Mouse (Mus musculus) thymus, adult 2 months (tissue): ENCODE results near the gene Tmem230.
"Not testable (repeated sequence)": the region's sequence is repeated elsewhere in the genome, so short reads cannot be mapped to it uniquely, and the experiment has no call there.

Source experiments
- CTCF ChIP-seq: fragments of 200-500 bp; IDR thresholded peaks from 2 replicates; pipeline ENCODE4 v1.5.1; 2012; ENCODE audit warnings: mild to moderate bottlenecking, control low read depth, low read length, moderate library complexity, borderline replicate concordance; ENCODE audit not compliant: control insufficient read depth, poor library complexity, insufficient read depth; ENCODE audit errors: extremely low read depth
- POLR2A ChIP-seq: fragments of 200-500 bp; IDR thresholded peaks from 2 replicates; pipeline ENCODE4 v1.6.1; 2012; ENCODE audit warnings: mild to moderate bottlenecking, low read length, control low read depth, moderate library complexity; ENCODE audit not compliant: control insufficient read depth, poor library complexity, insufficient read depth; ENCODE audit errors: extremely low read depth

DNA sequence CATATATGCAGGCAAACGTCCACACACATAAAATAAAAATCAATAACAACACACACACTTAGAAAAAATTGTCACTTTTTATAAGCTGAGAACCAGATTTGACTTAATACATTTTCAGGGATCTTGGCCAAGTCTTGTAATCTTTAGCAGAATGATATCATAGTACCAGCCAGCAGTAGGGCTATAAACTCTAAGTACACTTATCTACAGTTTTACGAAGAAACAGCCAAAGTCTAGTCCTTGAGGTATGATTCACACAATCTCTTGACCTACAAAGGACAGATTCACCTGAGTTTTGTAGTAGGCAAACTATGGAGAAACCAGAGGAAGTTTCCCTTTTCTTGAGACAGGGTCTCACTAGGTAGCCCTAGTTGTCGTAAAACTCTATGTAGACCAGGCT, 8.2 kb downstream of the Tmem230 start:
- not testable (repeated sequence) for TF ChIP-seq POLR2A, CTCF
